Mouse (Mus musculus) liver, embryonic 11.5 days (tissue): ENCODE data around the gene Kpna1. TPM values are rescaled to one million over a fixed set of nuclear protein-coding genes. Genes with fewer than 3 reads are reported as not detected.
A peak's percentile ranks its signal among the peaks of the same experiment; 100 is the strongest.
"Not testable (repeated sequence)": the region's sequence is repeated elsewhere in the genome, so short reads cannot be mapped to it uniquely, and the experiment has no call there.

Source experiments
- ATAC-seq: fragments of 200-750 bp; cut with Nextera tagmentation; replicated peaks from 2 replicates; pipeline ENCODE4 v1.8.0; 2017; ENCODE audit warnings: moderate number of reproducible peaks, mild to moderate bottlenecking, moderate TSS enrichment, moderate library complexity; ENCODE audit not compliant: low FRiP score
- DNase-seq: peaks from one replicate; pipeline ENCODE4 v3.0.0-alpha.2; 2017; ENCODE audit warnings: low spot score
- H3K27ac ChIP-seq: fragments of 300-500 bp; sonication (generic); 2 replicates; pipeline ENCODE4 v1.5.1; 2014; ENCODE audit warnings: mild to moderate bottlenecking, low read depth, low read length, control low read depth
- H3K27me3 ChIP-seq: fragments of 300-500 bp; sonication (generic); replicated peaks from 2 replicates; pipeline ENCODE4 v1.6.1; 2014; ENCODE audit warnings: low read length, mixed read lengths; ENCODE audit not compliant: control insufficient read depth, insufficient read depth
- H3K36me3 ChIP-seq: fragments of 300-500 bp; sonication (generic); 2 replicates; pipeline ENCODE4 v1.6.1; 2014; ENCODE audit warnings: mild to moderate bottlenecking, low read length, moderate library complexity, mixed read lengths; ENCODE audit not compliant: control insufficient read depth, insufficient read depth
- H3K4me1 ChIP-seq: fragments of 300-500 bp; sonication (generic); replicated peaks from 2 replicates; pipeline ENCODE4 v1.6.1; 2014; ENCODE audit warnings: low read length, mixed read lengths; ENCODE audit not compliant: control insufficient read depth, insufficient read depth
- H3K4me2 ChIP-seq: fragments of 300-500 bp; sonication (generic); 2 replicates; pipeline ENCODE4 v1.6.1; 2014; ENCODE audit warnings: mild to moderate bottlenecking, control low read depth, moderate library complexity
- H3K4me3 ChIP-seq: fragments of 300-500 bp; sonication (generic); 2 replicates; pipeline ENCODE4 v1.5.1; 2014; ENCODE audit warnings: low read depth, low read length, control low read depth
- H3K9ac ChIP-seq: fragments of 300-500 bp; sonication (generic); 2 replicates; pipeline ENCODE4 v1.6.1; 2014; ENCODE audit warnings: low read depth, low read length, control low read depth
- H3K9me3 ChIP-seq: fragments of 300-500 bp; sonication (generic); 2 replicates; pipeline ENCODE4 v1.6.1; 2016; ENCODE audit warnings: low read length, inconsistent platforms, mixed read lengths; ENCODE audit not compliant: control insufficient read depth
- whole genome bisulfite sequencing: fragments of 180-500 bp; shearing (Covaris S2); extraction: QIAGEN DNeasy Blood & Tissue Kit; methylation state at CpG from one replicate; pipeline ENCODE4 v1.1.7; 2014; 5-methylcytosine and 5-hydroxymethylcytosine counted together
- polyA plus RNA-seq: library from polyadenylated mRNA; unstranded; fragments of >200 nt; fragmentation: Nextera tagmentation; extraction: Ambion mirVana; gene quantifications from 2 replicates; pipeline ENCODE4 v1.2.1, GENCODE M21; 2014

Kpna1 gene
- polyA plus RNA-seq, 1 experiment from 2014 or later = 53.6 TPM

DNA sequence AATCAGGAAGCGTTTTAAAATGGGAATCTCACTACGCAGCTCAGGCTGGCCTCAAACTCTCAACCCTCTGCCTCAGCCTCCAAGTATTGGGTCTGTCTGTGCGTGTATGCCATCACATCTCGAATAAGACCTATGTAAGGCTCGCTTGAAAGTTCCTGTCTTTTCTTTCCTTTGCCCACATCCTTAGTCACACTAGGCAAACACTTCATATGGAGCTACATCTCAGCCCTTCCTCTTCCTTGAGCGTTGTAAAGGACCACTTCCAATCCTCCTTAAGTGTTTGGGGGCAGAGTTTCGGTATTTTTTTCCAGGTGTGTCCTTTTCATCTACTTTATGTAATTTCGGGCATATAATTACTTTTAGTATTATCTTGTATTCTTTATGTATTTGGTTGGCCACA is 76.4 kb downstream of the Kpna1 start:
- no peaks in the 10 kb centered on the region for H3K9me3 ChIP-seq
- ATAC-seq = no peak
- no peak overlapping the region for H3K27ac ChIP-seq
- H3K9ac ChIP-seq = no peak overlapping the region
- WGBS = 91% methylated on average over 8 of the region's 8 CpGs
- peaks cover 30% of the 10 kb centered on the region for H3K36me3 ChIP-seq
- H3K4me1 ChIP-seq = peaks cover 2% of the 10 kb centered on the region; the same call in 1 of the 2 replicates
- no peaks in the 10 kb centered on the region for H3K27me3 ChIP-seq
- H3K4me2 ChIP-seq = no peak overlapping the region
- DNase-seq = no peak
- no peak overlapping the region for H3K4me3 ChIP-seq

DNA sequence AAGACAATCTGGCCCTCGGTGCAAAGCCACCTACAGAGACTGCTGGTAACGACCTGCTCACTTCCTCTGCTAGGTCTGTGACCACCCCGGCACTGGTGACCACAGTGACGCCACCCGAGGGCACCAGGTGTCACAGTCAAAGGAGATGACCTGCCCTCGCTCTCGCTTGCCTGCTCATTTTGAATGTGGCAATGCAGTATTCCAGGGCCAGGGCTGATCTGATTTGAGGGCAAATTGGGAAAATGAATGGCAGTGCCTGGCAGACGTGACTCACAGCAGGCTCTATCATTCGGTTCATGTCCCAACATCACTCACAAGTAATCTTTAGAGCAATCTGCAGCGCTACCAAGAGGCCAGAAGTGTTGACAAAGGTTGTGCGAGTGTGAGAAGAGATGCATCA is 77.9 kb downstream of the Kpna1 start:
- Histone ChIP-seq H3K4me2 (no peak overlapping the region), H3K4me1 (peaks cover 2% of the 10 kb centered on the region; the same call in 1 of the 2 replicates), H3K9me3 (no peaks in the 10 kb centered on the region), H3K27me3 (no peaks in the 10 kb centered on the region), H3K27ac (no peak overlapping the region), H3K36me3 (peaks cover 21% of the 10 kb centered on the region), H3K4me3 (no peak overlapping the region), H3K9ac (no peak overlapping the region)
- no peak for DNase-seq
- WGBS = 85% methylated on average over 11 of the region's 11 CpGs
- ATAC-seq = no peak

- WGBS = 70% methylated on average over 8 of the region's 8 CpGs
- ATAC-seq = no peak
- Histone ChIP-seq H3K4me1 (peaks cover 7% of the 10 kb centered on the region; the same call in 1 of the 2 replicates), H3K4me2 (no peak overlapping the region), H3K9me3 (no peaks in the 10 kb centered on the region), H3K27ac (no peak overlapping the region), H3K4me3 (no peak overlapping the region), H3K9ac (no peak overlapping the region), H3K27me3 (no peaks in the 10 kb centered on the region), H3K36me3 (peaks cover 12% of the 10 kb centered on the region; the same call in 1 of the 2 replicates)
- no peak for DNase-seq
Measured at GRCm38 (mm10) chr16:36057933-36058475, 79.5 kb downstream of the Kpna1 start.

GRCm38 (mm10) chr16:36062534-36062933 is 84.0 kb downstream of the Kpna1 start:
- H3K4me3 ChIP-seq, H3K9ac ChIP-seq, H3K4me2 ChIP-seq, H3K9me3 ChIP-seq, H3K36me3 ChIP-seq, H3K27me3 ChIP-seq, DNase-seq, ATAC-seq: not testable (repeated sequence)
- WGBS = 64% methylated on average over 1 of the region's 1 CpGs
- peaks cover 14% of the 10 kb centered on the region; the same call in 1 of the 2 replicates for H3K4me1 ChIP-seq
- peak overlapping the region; percentile 63; the same call in 1 of the 2 replicates for H3K27ac ChIP-seq

DNA sequence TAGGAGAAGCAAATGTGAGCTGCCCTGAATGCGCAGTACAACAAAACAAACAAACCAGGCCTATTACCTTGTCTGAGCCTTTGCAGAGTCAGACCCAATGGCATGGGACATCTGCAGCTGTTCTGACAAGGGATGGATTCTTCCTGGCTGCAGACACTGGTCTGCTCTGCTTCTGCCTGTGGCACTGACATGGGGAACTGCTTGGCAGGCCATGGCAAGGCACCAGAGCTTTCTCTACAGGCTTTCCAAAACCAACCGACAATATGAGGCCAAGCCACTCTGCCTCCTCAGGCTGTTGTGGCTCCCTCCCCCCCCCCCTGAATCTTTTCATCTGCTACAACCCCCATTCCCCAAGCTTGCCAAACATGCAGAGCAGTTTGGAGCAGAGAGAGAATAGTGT is 84.8 kb downstream of the Kpna1 start:
- H3K4me1 ChIP-seq = peaks cover 21% of the 10 kb centered on the region; the same call in 1 of the 2 replicates
- WGBS = 81% methylated on average over 2 of the region's 2 CpGs

DNA sequence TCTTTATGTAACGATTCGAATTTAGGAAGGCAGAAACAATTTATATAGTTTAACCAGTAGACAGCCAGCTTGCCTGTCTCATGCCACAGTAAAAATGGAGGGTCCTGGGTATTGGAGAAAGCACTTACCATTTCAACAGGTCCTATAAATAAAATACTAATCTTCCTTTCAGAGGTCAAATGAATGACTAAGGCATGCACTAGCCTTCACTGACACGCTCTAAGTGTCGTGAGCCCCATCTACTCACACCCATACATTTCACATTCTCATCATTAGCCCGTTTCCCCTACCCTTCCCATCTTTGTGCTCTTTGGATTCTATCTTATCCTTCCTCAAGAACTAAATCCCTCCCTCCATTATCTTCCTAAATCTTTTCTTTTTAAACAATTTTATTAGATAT is 86.4 kb downstream of the Kpna1 start:
- 85% methylated on average over 5 of the region's 5 CpGs for WGBS
- ATAC-seq = no peak
- Histone ChIP-seq H3K27me3 (no peaks in the 10 kb centered on the region), H3K4me2 (no peak overlapping the region), H3K9me3 (no peaks in the 10 kb centered on the region), H3K9ac (no peak overlapping the region), H3K4me3 (no peak overlapping the region), H3K27ac (no peak overlapping the region), H3K4me1 (peaks cover 31% of the 10 kb centered on the region), H3K36me3 (peaks cover 4% of the 10 kb centered on the region; the same call in 1 of the 2 replicates)
- no peak for DNase-seq

More for the DNA sequence above, 84.8 kb downstream of the Kpna1 start:
- Histone ChIP-seq H3K27me3 (no peaks in the 10 kb centered on the region), H3K4me2 (no peak overlapping the region), H3K9ac (no peak overlapping the region), H3K4me3 (no peak overlapping the region), H3K36me3 (peaks cover 3% of the 10 kb centered on the region; the same call in 1 of the 2 replicates), H3K27ac (peak overlapping the region; percentile 48), H3K9me3 (no peaks in the 10 kb centered on the region)
- DNase-seq (no peak), ATAC-seq (no peak)

- Histone ChIP-seq H3K27me3 (no peaks in the 10 kb centered on the region), H3K4me1 (peaks cover 29% of the 10 kb centered on the region), H3K4me3 (no peak overlapping the region), H3K4me2 (peak overlapping the region; percentile 10; the same call in 1 of the 2 replicates), H3K9ac (no peak overlapping the region), H3K36me3 (peaks cover 4% of the 10 kb centered on the region; the same call in 1 of the 2 replicates), H3K9me3 (no peaks in the 10 kb centered on the region), H3K27ac (no peak overlapping the region; the same call in 1 of the 2 replicates)
- DNase-seq = no peak
- no peak for ATAC-seq
- 58% methylated on average over 2 of the region's 2 CpGs for WGBS
Measured at GRCm38 (mm10) chr16:36067694-36068093, 89.1 kb downstream of the Kpna1 start.

DNA sequence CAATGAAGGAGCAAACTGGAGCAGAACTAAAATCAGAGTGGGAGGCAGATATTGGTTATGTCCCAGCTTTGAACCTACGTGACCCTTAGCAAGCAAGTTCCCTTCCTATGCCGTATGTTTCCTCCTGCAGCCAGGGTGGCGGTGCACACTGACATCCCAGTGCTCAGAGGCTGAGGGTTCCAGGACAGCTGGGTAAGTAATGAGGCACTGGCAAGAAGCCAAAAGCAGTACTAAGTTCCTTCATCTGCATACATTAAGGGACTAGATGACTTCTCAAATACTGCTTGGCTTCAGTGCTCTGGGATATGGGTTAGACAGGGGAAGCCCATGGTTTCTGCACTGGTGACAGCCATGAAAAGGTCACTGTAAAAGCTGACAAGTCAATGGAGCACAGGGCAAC is 89.8 kb downstream of the Kpna1 start:
- H3K9ac ChIP-seq = no peak overlapping the region
- H3K9me3 ChIP-seq = no peaks in the 10 kb centered on the region
- peaks cover 26% of the 10 kb centered on the region for H3K4me1 ChIP-seq
- no peak for DNase-seq
- peak overlapping the region; percentile 66 for H3K4me2 ChIP-seq
- H3K27ac ChIP-seq = no peak overlapping the region
- H3K36me3 ChIP-seq = peaks cover 4% of the 10 kb centered on the region; the same call in 1 of the 2 replicates
- 80% methylated on average over 3 of the region's 3 CpGs for WGBS
- ATAC-seq = no peak
- no peaks in the 10 kb centered on the region for H3K27me3 ChIP-seq
- no peak overlapping the region; the same call in 1 of the 2 replicates for H3K4me3 ChIP-seq
